Mouse (Mus musculus) macrophage (primary cell): Measurements from ENCODE around the gene Bap1. TPM values are rescaled to one million over a fixed set of nuclear protein-coding genes. Genes with fewer than 3 reads are reported as not detected.
A peak's percentile ranks its signal among the peaks of the same experiment; 100 is the strongest.

Experiments
- H3K27ac ChIP-seq: fragments of 350-480 bp; formaldehyde crosslinking; 2 replicates; pipeline ENCODE4 v1.9.0; 2021
- H3K36me3 ChIP-seq: fragments of 350-480 bp; formaldehyde crosslinking; 2 replicates; pipeline ENCODE4 v1.9.0; 2021; ENCODE audit errors: inconsistent target
- H3K4me3 ChIP-seq: fragments of 350-480 bp; formaldehyde crosslinking; 2 replicates; pipeline ENCODE4 v1.9.0; 2021; ENCODE audit errors: inconsistent target
- H3K79me2 ChIP-seq: fragments of 350-480 bp; formaldehyde crosslinking; 2 replicates; pipeline ENCODE4 v1.9.0; 2021; ENCODE audit errors: inconsistent target
- WGBS: methylation state at CpG from one replicate; pipeline ENCODE4 v1.1.7; 2026; ENCODE audit warnings: inconsistent platforms; ENCODE audit not compliant: missing documents; 5-methylcytosine and 5-hydroxymethylcytosine counted together
- polyA plus RNA-seq: library from polyadenylated mRNA; stranded (reverse); fragments of 250-400 nt; gene quantifications from 3 replicates; pipeline ENCODE4 v1.2.4, GENCODE M21; 2018; ENCODE audit warnings: inconsistent platforms
- total RNA-seq, 78 experiments: library from RNA; depleted of rRNA; stranded (reverse); fragments of 250-400 nt; gene quantifications; 1 replicate in 9 of 78; 2 replicates in 24 of 78; 3 replicates in 43 of 78; 4 replicates in 2 of 78; pipeline ENCODE4 v1.2.4; 2018; ENCODE audit warnings: inconsistent platforms in 56 of 78

Gene Bap1
- 100 to 1,000 TPM in 6 of 26 experiments, 10 to 100 TPM in 20; 47.3 to 145 (median 83.7) TPM for total RNA-seq (2018; cell fraction: chromatin; rRNA removed)
- 10 to 100 TPM; 31.1 to 38.8 (median 35.0) TPM for total RNA-seq (2018; cell fraction: cytosol; rRNA removed)
- 10 to 100 TPM; 37.9 to 74.1 (median 49.9) TPM for total RNA-seq (2018; cell fraction: nucleus; rRNA removed)
- 28.5 to 31.0 TPM (median 30.7 TPM) in 3 replicates for polyA plus RNA-seq

GRCm38 (mm10) chr14:31251084-31251604, at the start of gene Bap1, which contains the start of gene Phf7:
TSS of gene Bap1 (plus strand) at chr14:31251450.
TSS of gene Phf7 (minus strand) at chr14:31251317.
- Histone ChIP-seq H3K27ac (peak within 1 kb of the TSS; percentile 65), H3K36me3 (peaks cover 36% of the 10 kb centered on the region), H3K79me2 (peaks cover 26% of the 10 kb centered on the region), H3K4me3 (peak within 1 kb of the TSS; percentile 99)
- under 1% methylated on average over 74 of the region's 75 CpGs for WGBS

- peak overlapping the region; percentile 90 for H3K27ac ChIP-seq
- H3K36me3 ChIP-seq, result peaks cover 47% of the 10 kb centered on the region
- WGBS, result 63% methylated on average over 4 of the region's 4 CpGs
- H3K79me2 ChIP-seq, result peaks cover 74% of the 10 kb centered on the region
- peak overlapping the region; percentile 94 for H3K4me3 ChIP-seq
These were observed 46.4 kb upstream of the Bap1 start for GRCm38 (mm10) chr14:31204844-31205243.

DNA sequence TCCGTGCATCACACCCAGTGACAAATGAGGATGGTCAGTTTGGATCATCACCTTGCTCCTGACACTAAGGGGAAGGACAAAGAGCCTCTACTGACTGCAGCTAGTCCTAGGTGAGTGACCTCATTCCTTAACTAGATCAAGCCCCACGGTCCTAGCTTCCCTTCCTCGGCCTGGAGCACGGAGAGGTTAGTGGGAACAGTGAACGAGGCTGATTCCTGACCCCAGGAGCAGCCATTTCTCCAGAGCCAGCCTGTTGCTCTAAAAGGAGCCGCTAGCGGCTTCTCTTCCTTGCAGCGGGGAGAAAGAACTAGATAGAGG, 46.0 kb upstream of the Bap1 start:
- peaks cover 44% of the 10 kb centered on the region for H3K36me3 ChIP-seq
- 25% methylated on average over 8 of the region's 8 CpGs for WGBS
- H3K27ac ChIP-seq, result peak overlapping the region; percentile 90

GRCm38 (mm10) chr14:31205562-31206467, 45.4 kb upstream of the Bap1 start:
- Histone ChIP-seq H3K79me2 (peaks cover 64% of the 10 kb centered on the region), H3K36me3 (peaks cover 38% of the 10 kb centered on the region), H3K27ac (peak overlapping the region; percentile 90), H3K4me3 (peak overlapping the region; percentile 94)
- WGBS, result 1% methylated on average over 31 of the region's 39 CpGs

More for the DNA sequence above, 46.0 kb upstream of the Bap1 start:
- Histone ChIP-seq H3K4me3 (peak overlapping the region; percentile 94), H3K79me2 (peaks cover 71% of the 10 kb centered on the region)

DNA sequence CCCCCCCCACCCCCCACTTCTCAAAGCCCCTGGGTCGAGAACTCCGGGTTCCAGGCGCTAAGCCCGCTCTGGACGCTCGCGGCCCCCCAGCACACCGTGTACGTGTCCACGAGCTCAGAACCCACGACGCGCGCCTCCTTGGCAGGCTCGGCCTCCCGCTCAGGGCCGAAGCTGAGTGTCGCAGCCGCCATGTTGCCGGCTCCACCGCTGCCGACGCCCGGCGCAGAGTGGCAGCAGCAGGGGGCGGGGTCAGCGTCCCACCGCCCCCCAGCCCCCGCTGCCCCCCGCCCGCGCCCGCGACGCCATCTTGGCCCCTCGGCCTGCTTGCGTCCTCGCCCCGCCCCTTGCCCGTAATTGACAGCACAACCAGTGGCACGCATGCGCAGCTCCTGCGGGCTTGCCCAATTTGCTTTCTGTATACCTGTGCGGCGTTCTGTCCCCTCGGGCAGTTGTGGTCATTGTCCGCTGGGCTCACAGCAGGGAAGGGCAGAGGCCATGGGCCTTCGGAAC, 44.7 kb upstream of the Bap1 start:
- peaks cover 31% of the 10 kb centered on the region for H3K36me3 ChIP-seq
- peak overlapping the region; percentile 94 for H3K4me3 ChIP-seq
- peaks cover 57% of the 10 kb centered on the region for H3K79me2 ChIP-seq
- peak overlapping the region; percentile 90 for H3K27ac ChIP-seq
- WGBS, result 1% methylated on average over 37 of the region's 48 CpGs

DNA sequence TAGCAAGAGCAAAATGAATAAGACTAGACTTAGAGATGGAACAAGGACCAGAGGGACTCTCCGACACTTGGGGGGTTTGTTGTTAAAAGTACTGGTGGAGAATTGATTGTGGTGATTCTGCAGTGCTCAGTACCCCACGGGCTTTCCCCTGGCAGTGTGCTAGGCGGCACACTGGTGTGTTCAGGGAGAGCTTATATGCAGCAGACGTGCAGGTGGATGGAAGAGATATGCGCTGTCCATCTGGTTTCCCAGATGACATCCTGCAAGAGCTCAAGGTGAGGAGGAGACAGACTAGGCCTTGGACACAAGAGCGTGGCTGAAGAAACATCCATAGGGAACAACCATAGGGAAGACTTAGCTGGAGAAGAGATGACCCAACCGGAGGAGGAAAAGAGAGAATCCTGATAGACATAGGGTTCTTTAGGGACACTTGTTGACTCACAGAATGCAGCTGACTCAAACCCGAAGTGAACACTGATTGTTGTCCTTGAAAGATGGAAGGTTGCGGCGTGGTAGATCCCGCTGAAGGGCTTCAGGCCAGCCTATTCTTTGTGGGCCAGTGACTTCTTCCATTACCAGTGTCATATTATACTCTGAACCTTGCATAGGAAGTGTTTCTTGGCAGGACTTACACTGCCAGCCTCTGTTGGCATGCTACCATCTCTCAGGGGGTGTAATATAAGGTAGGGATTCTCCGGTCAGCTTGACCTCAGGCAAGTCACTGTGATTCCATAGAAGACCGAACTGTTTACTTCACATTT, 44.0 kb upstream of the Bap1 start:
- H3K79me2 ChIP-seq, result peaks cover 50% of the 10 kb centered on the region
- WGBS, result 78% methylated on average over 13 of the region's 13 CpGs
- peaks cover 24% of the 10 kb centered on the region for H3K36me3 ChIP-seq
- H3K27ac ChIP-seq, result peak overlapping the region; percentile 53
- H3K4me3 ChIP-seq, result peak overlapping the region; percentile 61

DNA sequence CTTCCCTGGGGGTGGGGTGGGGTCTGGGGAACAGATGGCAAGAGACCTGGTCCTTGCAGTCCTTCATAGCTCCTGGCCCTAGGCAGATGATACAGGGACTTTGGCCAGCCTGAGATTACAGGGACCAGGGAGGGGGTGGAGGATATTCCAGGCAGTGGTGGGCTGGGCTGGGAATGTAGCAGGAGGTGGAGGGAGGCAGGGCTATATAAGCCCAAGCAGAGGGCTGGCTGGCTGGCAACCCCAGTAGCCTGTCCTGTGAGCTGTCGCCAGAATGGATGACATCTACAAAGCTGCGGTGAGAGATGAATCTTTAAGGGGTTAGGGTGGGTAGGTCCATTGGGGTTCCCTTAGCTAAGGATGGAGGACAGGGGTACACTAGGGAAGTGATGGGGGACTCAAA, 43.2 kb upstream of the Bap1 start, which contains the start of gene Tnnc1:
Tnnc1 (plus strand) TSS at position 229 of the 400 bp plus-strand sequence.
- H3K4me3 ChIP-seq, result peak within 1 kb of the TSS; percentile 61
- H3K79me2 ChIP-seq, result peaks cover 42% of the 10 kb centered on the region
- H3K27ac ChIP-seq, result peak within 1 kb of the TSS; percentile 53; the same call in 1 of the 2 replicates
- H3K36me3 ChIP-seq, result peaks cover 16% of the 10 kb centered on the region
- 100% methylated on average over 2 of the region's 2 CpGs for WGBS

DNA sequence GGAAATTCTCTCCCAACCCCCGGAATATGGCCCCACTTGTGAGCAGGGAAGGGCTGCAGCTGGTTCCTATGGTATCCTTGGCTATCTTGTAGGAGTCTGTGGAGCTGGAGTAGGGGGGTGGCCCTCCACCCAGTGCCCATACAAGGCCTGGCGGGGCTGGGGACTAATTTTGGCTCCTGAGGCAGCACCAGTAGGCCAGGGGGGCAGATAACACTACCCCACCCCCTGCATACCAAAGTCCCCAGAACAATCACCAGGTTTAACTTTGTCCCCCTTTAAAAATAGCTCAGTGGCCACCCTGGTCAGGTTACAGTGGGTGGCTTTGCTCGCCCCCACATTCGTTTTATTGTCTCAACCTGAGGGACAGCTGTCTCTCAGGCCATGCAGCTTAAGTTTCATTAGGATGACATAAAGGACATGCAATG, 42.1 kb upstream of the Bap1 start:
- Histone ChIP-seq H3K27ac (no peak overlapping the region), H3K79me2 (peaks cover 31% of the 10 kb centered on the region), H3K36me3 (peaks cover 5% of the 10 kb centered on the region; the same call in 1 of the 2 replicates), H3K4me3 (no peak overlapping the region)
- WGBS, result 94% methylated on average over 4 of the region's 4 CpGs

DNA sequence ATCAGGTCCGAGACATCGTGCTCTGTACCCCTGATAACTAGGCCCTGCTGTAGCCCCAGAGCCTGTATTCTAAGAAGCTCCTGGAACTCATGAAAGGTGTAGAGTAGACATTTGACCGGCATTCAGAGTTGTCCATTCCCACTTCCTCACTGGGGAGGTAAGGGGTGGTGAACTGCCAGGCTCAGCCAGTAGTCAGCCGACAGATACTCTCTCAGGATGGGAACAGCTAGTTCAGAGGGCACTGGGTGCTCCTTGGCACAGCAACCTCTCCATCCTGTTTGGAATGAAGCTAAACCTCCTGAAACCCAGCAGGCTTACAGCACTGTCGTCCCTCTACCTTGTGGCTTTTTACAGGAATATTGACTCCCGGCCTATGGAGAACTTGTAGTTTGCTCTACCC, 39.4 kb upstream of the Bap1 start:
- Histone ChIP-seq H3K79me2 (peaks cover 6% of the 10 kb centered on the region; the same call in 1 of the 2 replicates), H3K36me3 (no peaks in the 10 kb centered on the region), H3K27ac (no peak overlapping the region), H3K4me3 (no peak overlapping the region)
- 92% methylated on average over 6 of the region's 6 CpGs for WGBS

- H3K36me3 ChIP-seq, result no peaks in the 10 kb centered on the region
- 94% methylated on average over 3 of the region's 3 CpGs for WGBS
- H3K4me3 ChIP-seq, result no peak overlapping the region
- H3K27ac ChIP-seq, result no peak overlapping the region
- no peaks in the 10 kb centered on the region for H3K79me2 ChIP-seq
These were observed 38.8 kb upstream of the Bap1 start for GRCm38 (mm10) chr14:31212499-31212898.

GRCm38 (mm10) chr14:31213868-31214267, 37.4 kb upstream of the Bap1 start:
- no peaks in the 10 kb centered on the region for H3K79me2 ChIP-seq
- no peak overlapping the region for H3K4me3 ChIP-seq
- WGBS, result 94% methylated on average over 8 of the region's 8 CpGs
- no peaks in the 10 kb centered on the region for H3K36me3 ChIP-seq
- H3K27ac ChIP-seq, result no peak overlapping the region

- Histone ChIP-seq H3K27ac (no peak overlapping the region), H3K79me2 (no peaks in the 10 kb centered on the region), H3K4me3 (no peak overlapping the region), H3K36me3 (no peaks in the 10 kb centered on the region)
- 100% methylated on average over 2 of the region's 3 CpGs for WGBS
These were observed 36.6 kb upstream of the Bap1 start for GRCm38 (mm10) chr14:31214684-31215083.

- Histone ChIP-seq H3K27ac (no peak overlapping the region), H3K4me3 (no peak overlapping the region), H3K79me2 (no peaks in the 10 kb centered on the region), H3K36me3 (no peaks in the 10 kb centered on the region)
- WGBS, result 32% methylated on average over 15 of the region's 15 CpGs
These were observed 35.9 kb upstream of the Bap1 start for GRCm38 (mm10) chr14:31215157-31216002.
